Mouse (Mus musculus) midbrain, embryonic 10.5 days (tissue): Measurements from ENCODE around the gene Gnb1. TPM values are rescaled to one million over a fixed set of nuclear protein-coding genes. Genes with fewer than 3 reads are reported as not detected.
"Not testable (repeated sequence)": the region's sequence is repeated elsewhere in the genome, so short reads cannot be mapped to it uniquely, and the experiment has no call there.

Source experiments
- DNase-seq: peaks from one replicate; pipeline ENCODE4 v3.0.0-alpha.2; 2017; ENCODE audit warnings: low spot score
- H3K27ac ChIP-seq: fragments of 300-500 bp; sonication (generic); replicated peaks from 2 replicates; pipeline ENCODE4 v1.5.1; 2016; ENCODE audit warnings: mild to moderate bottlenecking
- H3K27me3 ChIP-seq: fragments of 300-500 bp; sonication (generic); 2 replicates; pipeline ENCODE4 v1.6.1; 2016; ENCODE audit warnings: low read depth, mild to moderate bottlenecking; ENCODE audit not compliant: poor library complexity, severe bottlenecking
- H3K36me3 ChIP-seq: fragments of 300-500 bp; sonication (generic); 2 replicates; pipeline ENCODE4 v1.6.1; 2016; ENCODE audit warnings: mild to moderate bottlenecking, moderate library complexity
- H3K4me1 ChIP-seq: fragments of 300-500 bp; sonication (generic); 2 replicates; pipeline ENCODE4 v1.6.1; 2016
- H3K4me3 ChIP-seq: fragments of 300-500 bp; sonication (generic); 2 replicates; pipeline ENCODE4 v1.5.1; 2016; ENCODE audit warnings: mild to moderate bottlenecking, moderate library complexity
- H3K9me3 ChIP-seq: fragments of 300-500 bp; sonication (generic); replicated peaks from 2 replicates; pipeline ENCODE4 v1.6.1; 2016; ENCODE audit warnings: mild to moderate bottlenecking
- WGBS: fragments of 180-500 bp; shearing (Covaris S2); methylation state at CpG from one replicate; pipeline ENCODE4 v1.1.7; 2016; 5-methylcytosine and 5-hydroxymethylcytosine counted together
- polyA plus RNA-seq: library from polyadenylated mRNA; unstranded; fragments of >200 nt; fragmentation: Nextera tagmentation; extraction: Ambion mirVana; gene quantifications from 2 replicates; pipeline ENCODE4 v1.2.1, GENCODE M21; 2016

Gnb1 gene
- polyA plus RNA-seq, 1 experiment from 2014 or later, result 630 TPM

- no peak for DNase-seq
- peaks cover 9% of the 10 kb centered on the region for H3K4me1 ChIP-seq
- no peaks in the 10 kb centered on the region for H3K9me3 ChIP-seq
- H3K27me3 ChIP-seq, result peaks cover 41% of the 10 kb centered on the region
- H3K27ac ChIP-seq, result no peak overlapping the region
- no peak overlapping the region for H3K4me3 ChIP-seq
- H3K36me3 ChIP-seq, result no peaks in the 10 kb centered on the region
- WGBS, result 88% methylated on average over 16 of the region's 16 CpGs
Observed at GRCm38 (mm10) chr4:155470263-155470953, 20.8 kb upstream of the Gnb1 start.

GRCm38 (mm10) chr4:155470997-155471396 is 20.2 kb upstream of the Gnb1 start:
- H3K27ac ChIP-seq, result no peak overlapping the region
- H3K36me3 ChIP-seq, result no peaks in the 10 kb centered on the region
- no peak for DNase-seq
- H3K4me3 ChIP-seq, result no peak overlapping the region
- WGBS, result 88% methylated on average over 7 of the region's 7 CpGs
- peaks cover 41% of the 10 kb centered on the region for H3K27me3 ChIP-seq
- H3K9me3 ChIP-seq, result no peaks in the 10 kb centered on the region
- peaks cover 9% of the 10 kb centered on the region for H3K4me1 ChIP-seq

DNA sequence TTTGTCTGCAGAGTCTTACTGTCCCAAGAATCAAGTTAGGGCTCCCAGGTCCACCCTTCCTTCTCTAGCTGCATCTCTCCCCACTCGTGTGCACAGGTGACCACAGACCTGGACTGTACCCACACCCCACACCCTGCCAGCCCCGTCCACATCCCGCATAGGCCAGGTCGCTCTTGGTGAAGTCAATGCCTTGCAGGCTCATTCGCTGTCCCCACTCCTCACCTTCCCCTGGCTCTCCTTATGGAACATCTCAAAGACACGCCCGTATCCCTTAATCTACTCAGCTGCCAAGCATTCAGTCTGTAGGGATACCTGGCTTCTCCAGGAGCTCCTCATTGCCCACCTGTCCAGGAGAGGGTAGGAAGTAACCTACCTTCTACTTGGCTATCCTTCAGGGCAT is 19.8 kb upstream of the Gnb1 start:
- 92% methylated on average over 7 of the region's 7 CpGs for WGBS

DNA sequence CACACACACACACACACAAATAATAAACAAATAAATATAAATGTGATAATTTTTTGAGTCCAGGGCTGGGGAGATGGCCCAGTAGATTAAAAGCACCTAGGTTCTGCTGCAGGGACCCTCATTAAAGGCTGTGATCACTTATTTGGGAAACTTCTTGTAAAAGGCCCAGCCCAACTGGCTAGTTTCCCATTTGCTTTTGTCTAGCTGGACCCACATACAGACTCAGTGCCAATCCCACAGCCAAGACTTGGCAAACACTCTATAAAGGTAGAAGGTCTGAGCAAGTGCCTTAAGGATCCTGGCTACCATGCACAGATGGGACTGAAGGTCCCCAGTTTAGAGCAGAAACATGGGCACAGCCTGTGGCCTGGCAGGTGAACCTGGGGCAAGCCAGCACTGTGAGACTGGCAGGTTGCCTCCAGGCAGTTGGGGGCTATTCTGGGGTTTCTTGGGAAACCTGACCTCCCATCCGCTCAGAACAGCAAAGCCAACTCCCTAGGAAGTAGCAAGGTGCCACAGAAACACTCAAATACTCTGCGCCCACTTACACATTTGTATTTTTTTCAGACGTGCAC is 18.4 kb upstream of the Gnb1 start:
- Histone ChIP-seq H3K9me3 (no peaks in the 10 kb centered on the region), H3K4me1 (peaks cover 9% of the 10 kb centered on the region), H3K27me3 (peaks cover 29% of the 10 kb centered on the region), H3K36me3 (no peaks in the 10 kb centered on the region), H3K27ac (no peak overlapping the region), H3K4me3 (no peak overlapping the region)
- DNase-seq, result no peak
- WGBS, result 88% methylated on average over 3 of the region's 3 CpGs

More for the DNA sequence above, 19.8 kb upstream of the Gnb1 start:
- H3K27ac ChIP-seq, result no peak overlapping the region
- no peak for DNase-seq
- peaks cover 9% of the 10 kb centered on the region for H3K4me1 ChIP-seq
- H3K9me3 ChIP-seq, result no peaks in the 10 kb centered on the region
- peaks cover 41% of the 10 kb centered on the region for H3K27me3 ChIP-seq
- no peaks in the 10 kb centered on the region for H3K36me3 ChIP-seq
- H3K4me3 ChIP-seq, result no peak overlapping the region

GRCm38 (mm10) chr4:155473319-155473718 is 17.8 kb upstream of the Gnb1 start:
- peaks cover 9% of the 10 kb centered on the region for H3K4me1 ChIP-seq
- H3K27ac ChIP-seq, result no peak overlapping the region
- H3K4me3 ChIP-seq, result no peak overlapping the region
- H3K36me3 ChIP-seq, result no peaks in the 10 kb centered on the region
- H3K9me3 ChIP-seq, result no peaks in the 10 kb centered on the region
- 72% methylated on average over 5 of the region's 5 CpGs for WGBS
- peaks cover 24% of the 10 kb centered on the region for H3K27me3 ChIP-seq
- no peak for DNase-seq

DNA sequence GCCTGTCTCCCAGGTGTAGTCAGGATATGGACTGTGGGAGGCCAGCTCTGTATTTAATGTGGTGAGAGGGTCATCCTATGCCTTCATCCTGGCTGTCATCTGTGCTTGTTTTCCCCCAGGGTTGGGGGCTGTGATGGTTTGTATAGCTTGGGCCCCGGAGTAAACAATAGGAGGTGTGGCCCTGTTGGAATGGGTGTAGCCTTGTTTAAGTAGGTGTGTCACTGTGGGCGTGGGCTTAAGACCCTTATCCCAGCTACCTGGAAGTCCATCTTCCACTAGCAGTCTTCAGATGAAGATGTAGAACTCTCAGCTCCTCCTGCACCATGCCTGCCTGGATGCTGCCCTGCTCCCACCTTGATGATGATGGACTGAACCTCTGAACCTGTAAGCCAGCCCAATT is 17.4 kb upstream of the Gnb1 start:
- not testable (repeated sequence) for H3K4me3 ChIP-seq, H3K36me3 ChIP-seq, H3K4me1 ChIP-seq, H3K27ac ChIP-seq, H3K9me3 ChIP-seq, DNase-seq
- H3K27me3 ChIP-seq, result peaks cover 20% of the 10 kb centered on the region
- 68% methylated on average over 2 of the region's 2 CpGs for WGBS

- H3K4me3 ChIP-seq, result peak overlapping the region; percentile 33; the same call in 1 of the 2 replicates
- H3K9me3 ChIP-seq, result no peaks in the 10 kb centered on the region
- H3K36me3 ChIP-seq, result no peaks in the 10 kb centered on the region
- H3K27ac ChIP-seq, result peak overlapping the region; percentile 59; the same call in 1 of the 2 replicates
- WGBS, result 28% methylated on average over 28 of the region's 28 CpGs
- DNase-seq, result peak; percentile 84
- H3K27me3 ChIP-seq, result no peaks in the 10 kb centered on the region
- H3K4me1 ChIP-seq, result peaks cover 15% of the 10 kb centered on the region
Observed at GRCm38 (mm10) chr4:155481381-155482124, 9.6 kb upstream of the Gnb1 start.

GRCm38 (mm10) chr4:155482125-155482480 is 9.1 kb upstream of the Gnb1 start:
- DNase-seq, result no peak
- H3K4me3 ChIP-seq, result no peak overlapping the region
- H3K4me1 ChIP-seq, result peaks cover 15% of the 10 kb centered on the region
- no peaks in the 10 kb centered on the region for H3K9me3 ChIP-seq
- WGBS, result 88% methylated on average over 6 of the region's 6 CpGs
- no peaks in the 10 kb centered on the region for H3K36me3 ChIP-seq
- no peak overlapping the region for H3K27ac ChIP-seq
- H3K27me3 ChIP-seq, result no peaks in the 10 kb centered on the region

DNA sequence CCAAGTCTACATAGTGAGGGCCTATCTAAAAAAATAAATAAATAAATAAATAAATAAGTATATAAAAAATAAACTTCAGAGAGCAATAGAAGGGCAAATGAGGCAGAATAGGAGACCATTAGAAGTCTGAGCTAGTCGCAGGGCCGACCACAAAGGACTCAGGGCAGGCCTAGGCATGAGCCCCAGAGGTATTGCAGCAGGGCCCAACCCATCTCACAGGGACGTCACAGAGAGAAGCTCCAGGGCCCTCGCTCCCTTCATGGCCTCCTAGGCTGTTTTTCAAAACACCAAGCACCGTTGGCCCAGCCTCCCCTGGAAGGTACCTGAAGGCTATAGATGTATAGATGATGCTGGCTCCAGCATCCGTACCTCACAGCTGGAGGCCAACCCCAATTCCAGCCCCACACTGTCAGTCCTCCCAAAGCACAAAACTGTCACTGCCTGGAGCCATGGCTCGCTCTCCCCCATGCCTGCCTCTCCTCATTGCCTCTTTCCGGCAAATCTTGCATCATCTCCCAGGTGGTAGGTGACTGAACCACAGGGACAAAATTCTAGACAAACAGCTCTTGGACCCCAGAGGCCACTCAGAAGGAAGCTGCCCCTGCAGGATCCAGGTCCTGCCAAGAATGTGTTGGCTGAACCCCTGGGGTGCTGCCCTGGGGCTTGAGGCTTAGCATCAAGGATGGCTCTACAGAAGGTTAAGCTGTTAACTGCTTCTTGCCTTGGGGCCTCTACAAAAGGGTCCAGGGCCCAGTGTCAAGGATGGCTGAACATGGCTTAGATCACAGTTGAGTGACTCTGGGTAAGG is 8.2 kb upstream of the Gnb1 start:
- Histone ChIP-seq H3K27me3 (no peaks in the 10 kb centered on the region), H3K9me3 (no peaks in the 10 kb centered on the region), H3K4me1 (peaks cover 17% of the 10 kb centered on the region), H3K4me3 (no peak overlapping the region), H3K27ac (peak overlapping the region; percentile 57), H3K36me3 (no peaks in the 10 kb centered on the region)
- no peak for DNase-seq
- WGBS, result 55% methylated on average over 8 of the region's 8 CpGs

DNA sequence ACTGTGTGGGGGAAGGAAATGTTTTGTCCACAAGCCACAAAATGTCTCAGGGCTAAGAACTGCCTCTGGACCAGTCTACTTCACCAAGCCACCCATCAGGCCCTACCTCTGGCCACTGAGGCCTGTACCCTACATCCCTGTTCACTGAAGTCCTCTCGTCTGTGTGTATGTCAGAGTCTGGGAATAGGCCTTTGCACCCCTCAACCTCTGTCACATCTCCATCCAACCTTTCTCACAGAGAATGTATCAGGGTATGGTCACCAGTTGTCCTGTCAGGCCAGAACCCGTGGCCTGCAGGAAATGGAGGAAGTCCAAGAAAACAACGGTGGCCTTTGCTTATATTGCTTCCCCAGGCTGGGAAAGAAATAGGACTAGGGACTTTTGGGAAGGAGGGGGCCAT is 5.6 kb upstream of the Gnb1 start:
- DNase-seq, result no peak
- WGBS, result 81% methylated on average over 3 of the region's 3 CpGs

DNA sequence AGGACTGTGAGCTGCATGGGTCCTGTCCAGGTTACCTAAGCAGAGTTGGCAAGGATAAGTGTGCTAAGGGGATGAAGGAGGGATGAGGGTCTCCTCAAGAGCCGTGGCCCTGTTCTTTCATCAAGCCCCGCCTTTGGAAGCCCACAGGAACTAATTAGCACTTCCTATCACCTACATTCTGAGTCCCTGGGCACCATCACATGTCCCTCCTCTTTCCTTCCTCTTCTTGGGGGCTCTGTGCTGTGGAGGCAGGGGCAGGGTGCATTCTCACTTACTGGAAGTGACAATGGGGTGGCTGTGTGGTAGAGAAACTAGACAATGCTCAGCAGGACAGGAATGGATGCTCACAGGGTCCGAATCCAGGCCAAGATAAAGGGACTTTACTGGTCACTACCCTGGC is 3.4 kb upstream of the Gnb1 start:
- Histone ChIP-seq H3K36me3 (no peaks in the 10 kb centered on the region), H3K4me1 (peaks cover 28% of the 10 kb centered on the region), H3K4me3 (no peak overlapping the region), H3K27me3 (no peaks in the 10 kb centered on the region), H3K27ac (no peak overlapping the region), H3K9me3 (no peaks in the 10 kb centered on the region; the same call in 1 of the 2 replicates)
- WGBS, result 47% methylated on average over 3 of the region's 3 CpGs
- DNase-seq, result no peak

More for the DNA sequence above, 5.6 kb upstream of the Gnb1 start:
- H3K27ac ChIP-seq, result no peak overlapping the region; the same call in 1 of the 2 replicates
- no peaks in the 10 kb centered on the region for H3K9me3 ChIP-seq
- no peaks in the 10 kb centered on the region for H3K36me3 ChIP-seq
- H3K4me3 ChIP-seq, result no peak overlapping the region
- peaks cover 30% of the 10 kb centered on the region for H3K4me1 ChIP-seq
- no peaks in the 10 kb centered on the region for H3K27me3 ChIP-seq

DNA sequence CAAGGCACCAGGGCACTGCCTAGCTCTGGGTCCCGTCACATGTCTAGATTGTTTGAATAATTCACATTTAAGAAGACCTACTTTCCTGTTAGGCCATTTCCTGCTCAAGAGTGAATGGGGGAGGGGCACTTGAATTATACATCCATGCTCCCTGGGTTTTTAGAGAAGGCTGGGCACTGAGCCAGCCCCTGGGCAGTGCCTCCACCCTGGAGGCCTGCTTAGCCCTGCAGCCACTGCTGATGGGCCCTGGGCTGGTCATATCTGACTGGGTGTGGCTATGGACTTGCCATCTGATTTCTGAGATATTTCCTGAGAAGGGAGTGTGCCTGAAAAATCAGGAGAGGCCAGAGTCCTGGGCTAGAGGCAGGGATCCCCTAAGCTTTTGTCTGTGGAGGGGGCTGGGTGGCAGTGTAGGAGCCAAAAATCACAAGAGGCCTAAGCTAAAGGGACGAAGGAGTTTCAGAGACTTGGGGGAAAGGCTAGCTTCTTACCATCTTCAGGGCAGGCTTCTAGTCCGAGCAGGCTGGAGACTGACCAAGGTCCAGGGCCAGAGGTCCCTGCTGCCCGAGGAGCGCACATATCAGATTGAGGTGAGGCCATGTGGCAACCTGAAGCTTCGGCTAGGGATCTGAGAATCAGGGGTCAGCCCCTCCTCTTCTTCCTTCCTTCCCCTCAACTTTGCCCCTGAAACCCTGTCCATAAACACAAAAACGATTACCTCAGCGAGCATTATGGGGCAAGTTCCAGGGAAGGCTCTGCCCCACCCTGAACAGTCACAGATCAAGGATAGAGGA is 2.7 kb upstream of the Gnb1 start:
- H3K36me3 ChIP-seq, result no peaks in the 10 kb centered on the region
- H3K4me3 ChIP-seq, result no peak overlapping the region
- WGBS, result 82% methylated on average over 8 of the region's 8 CpGs
- H3K27me3 ChIP-seq, result no peaks in the 10 kb centered on the region
- DNase-seq, result no peak
- no peaks in the 10 kb centered on the region; the same call in 1 of the 2 replicates for H3K9me3 ChIP-seq
- H3K27ac ChIP-seq, result no peak overlapping the region
- peaks cover 29% of the 10 kb centered on the region for H3K4me1 ChIP-seq
